Mouse (Mus musculus) heart, embryonic 15.5 days (tissue): ENCODE results near the gene Ror1. TPM values are rescaled to one million over a fixed set of nuclear protein-coding genes. Genes with fewer than 3 reads are reported as not detected.

Experiments used
- ATAC-seq: fragments of 200-750 bp; cut with Nextera tagmentation; replicated peaks from 2 replicates; pipeline ENCODE4 v1.8.0; 2017; ENCODE audit warnings: low read depth, moderate TSS enrichment; ENCODE audit not compliant: insufficient number of reproducible peaks, insufficient read depth, low FRiP score
- H3K27ac ChIP-seq: fragments of 300-500 bp; sonication (generic); 2 replicates; pipeline ENCODE4 v1.5.1; 2015; ENCODE audit warnings: mild to moderate bottlenecking, inconsistent platforms
- H3K27me3 ChIP-seq: fragments of 300-500 bp; sonication (generic); 2 replicates; pipeline ENCODE4 v1.6.1; 2015; ENCODE audit warnings: inconsistent platforms
- H3K36me3 ChIP-seq: fragments of 300-500 bp; sonication (generic); 2 replicates; pipeline ENCODE4 v1.6.1; 2015; ENCODE audit warnings: mild to moderate bottlenecking, inconsistent platforms
- H3K4me1 ChIP-seq: fragments of 300-500 bp; sonication (generic); replicated peaks from 2 replicates; pipeline ENCODE4 v1.6.1; 2015; ENCODE audit warnings: inconsistent platforms
- H3K4me2 ChIP-seq: fragments of 300-500 bp; sonication (generic); 2 replicates; pipeline ENCODE4 v1.6.1; 2015; ENCODE audit warnings: inconsistent platforms, mild to moderate bottlenecking, moderate library complexity
- H3K4me3 ChIP-seq: fragments of 300-500 bp; sonication (generic); 2 replicates; pipeline ENCODE4 v1.5.1; 2015; ENCODE audit warnings: mild to moderate bottlenecking, inconsistent platforms
- H3K9ac ChIP-seq: fragments of 300-500 bp; sonication (generic); 2 replicates; pipeline ENCODE4 v1.6.1; 2015; ENCODE audit warnings: mild to moderate bottlenecking, inconsistent platforms
- H3K9me3 ChIP-seq: fragments of 300-500 bp; sonication (generic); replicated peaks from 2 replicates; pipeline ENCODE4 v1.6.1; 2016; ENCODE audit warnings: inconsistent platforms
- WGBS: fragments of 180-500 bp; shearing (Covaris S2); methylation state at CpG from one replicate; pipeline ENCODE4 v1.1.7; 2015; ENCODE audit warnings: mixed read lengths; 5-methylcytosine and 5-hydroxymethylcytosine counted together
- polyA plus RNA-seq: library from polyadenylated mRNA; unstranded; fragments of >200 nt; fragmentation: Nextera tagmentation; extraction: Ambion mirVana; gene quantifications from 2 replicates; pipeline ENCODE4 v1.2.1, GENCODE M21; 2015

Ror1 gene
- polyA plus RNA-seq, 1 experiment from 2014 or later, result 12.9 TPM

DNA sequence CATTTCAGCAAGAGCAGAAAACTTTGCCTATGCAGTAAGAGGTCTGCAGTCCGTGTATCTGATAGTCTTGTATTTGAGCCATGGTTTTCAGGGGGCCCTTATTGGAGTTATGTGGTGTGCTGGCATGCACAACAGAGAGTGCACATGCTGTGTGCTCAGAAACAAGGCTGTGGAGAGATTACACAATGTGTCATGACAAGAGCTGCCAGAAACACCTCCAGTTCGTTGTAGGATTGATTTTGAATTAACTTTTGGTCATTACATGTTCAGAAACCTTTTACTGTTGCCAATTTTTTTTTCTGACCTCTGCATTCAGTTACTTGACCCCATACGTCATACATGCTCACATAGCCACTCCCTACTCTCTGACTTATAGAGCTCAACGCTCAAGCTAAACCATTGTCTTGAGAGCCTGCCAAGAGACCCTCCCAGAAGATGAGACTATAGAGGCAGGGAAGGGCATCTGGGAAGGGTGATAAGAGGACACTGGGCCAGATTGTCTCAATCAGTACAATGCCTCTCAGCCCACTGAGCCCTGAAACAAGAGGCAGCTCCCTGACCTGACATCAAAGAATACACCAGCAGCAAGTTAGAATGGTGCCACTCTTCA, 232.9 kb downstream of the Ror1 start:
- no peak overlapping the region for H3K9ac ChIP-seq
- no peaks in the 10 kb centered on the region for H3K27me3 ChIP-seq
- peaks cover 19% of the 10 kb centered on the region for H3K4me1 ChIP-seq
- H3K36me3 ChIP-seq, result no peaks in the 10 kb centered on the region
- no peak overlapping the region for H3K27ac ChIP-seq
- ATAC-seq, result no peak
- no peaks in the 10 kb centered on the region for H3K9me3 ChIP-seq
- no peak overlapping the region for H3K4me3 ChIP-seq
- no peak overlapping the region for H3K4me2 ChIP-seq
- 35% methylated on average over 4 of the region's 4 CpGs for WGBS

- WGBS, result 56% methylated on average over 2 of the region's 2 CpGs
- no peak for ATAC-seq
- peak overlapping the region; percentile 48; the same call in 1 of the 2 replicates for H3K27ac ChIP-seq
These were observed 239.6 kb downstream of the Ror1 start for GRCm38 (mm10) chr4:100335168-100335567.

DNA sequence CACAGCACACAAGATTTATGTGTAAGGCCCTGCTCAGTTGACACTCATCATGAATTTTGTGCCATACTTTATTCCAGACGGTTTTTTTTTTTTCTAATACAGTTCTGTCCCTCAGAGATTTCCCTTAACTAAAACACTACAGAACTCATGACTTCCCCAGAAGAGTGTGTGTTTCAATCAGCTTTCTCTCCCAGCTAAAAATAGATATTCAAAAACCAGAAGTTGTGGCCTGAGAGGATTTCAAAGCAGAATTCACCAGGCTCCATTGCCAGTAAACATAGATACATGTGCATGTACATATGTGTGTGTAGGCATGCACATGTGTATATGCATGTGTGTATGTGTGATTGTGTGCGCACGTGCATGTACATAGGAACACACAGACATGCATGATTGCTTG, 252.2 kb downstream of the Ror1 start:
- no peak overlapping the region for H3K4me3 ChIP-seq
- H3K36me3 ChIP-seq, result no peaks in the 10 kb centered on the region
- H3K4me1 ChIP-seq, result peaks cover 20% of the 10 kb centered on the region
- H3K27ac ChIP-seq, result no peak overlapping the region
- no peaks in the 10 kb centered on the region for H3K9me3 ChIP-seq
- no peak overlapping the region for H3K4me2 ChIP-seq
- no peak for ATAC-seq
- WGBS, result 69% methylated on average over 3 of the region's 3 CpGs
- no peaks in the 10 kb centered on the region for H3K27me3 ChIP-seq
- H3K9ac ChIP-seq, result no peak overlapping the region

More at GRCm38 (mm10) chr4:100335168-100335567, 239.6 kb downstream of the Ror1 start:
- Histone ChIP-seq H3K4me3 (no peak overlapping the region), H3K36me3 (no peaks in the 10 kb centered on the region), H3K9ac (no peak overlapping the region), H3K27me3 (no peaks in the 10 kb centered on the region), H3K4me1 (peaks cover 6% of the 10 kb centered on the region), H3K4me2 (no peak overlapping the region), H3K9me3 (no peaks in the 10 kb centered on the region)

- Histone ChIP-seq H3K9me3 (no peaks in the 10 kb centered on the region), H3K4me3 (no peak overlapping the region), H3K36me3 (no peaks in the 10 kb centered on the region), H3K27me3 (no peaks in the 10 kb centered on the region), H3K9ac (no peak overlapping the region), H3K27ac (0 out of 2 replicates have a peak overlapping the region, but pooled peaks have one; percentile 24), H3K4me2 (no peak overlapping the region), H3K4me1 (peaks cover 11% of the 10 kb centered on the region)
- ATAC-seq, result no peak
- WGBS, result 70% methylated on average over 7 of the region's 7 CpGs
These were observed 254.7 kb downstream of the Ror1 start for GRCm38 (mm10) chr4:100350106-100350795.

DNA sequence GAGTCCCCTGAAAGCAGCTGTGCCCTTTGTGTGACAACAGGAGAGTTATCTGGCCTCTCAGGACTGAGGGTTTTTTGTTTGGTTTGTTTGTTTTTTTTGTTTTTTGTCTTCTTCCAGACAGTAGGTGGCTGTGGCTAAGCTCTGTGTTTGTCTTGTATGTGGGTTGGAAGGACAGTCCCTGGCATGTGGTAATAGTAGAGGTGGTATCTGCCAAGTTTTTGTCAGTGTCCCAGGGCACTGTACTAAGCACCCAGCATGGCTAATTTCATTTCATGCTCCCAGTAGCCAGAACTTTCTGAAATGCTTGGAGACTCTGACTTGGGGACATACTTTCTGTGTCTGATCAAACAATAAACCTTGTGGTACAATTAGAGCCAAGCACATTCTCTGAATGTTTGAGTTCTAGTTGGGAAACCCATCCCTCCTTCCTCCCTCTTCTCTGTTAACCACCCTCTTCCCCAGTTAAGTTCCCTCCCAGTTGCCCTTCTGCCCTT, 256.3 kb downstream of the Ror1 start:
- Histone ChIP-seq H3K4me2 (no peak overlapping the region), H3K27me3 (no peaks in the 10 kb centered on the region), H3K36me3 (no peaks in the 10 kb centered on the region), H3K9ac (no peak overlapping the region), H3K9me3 (no peaks in the 10 kb centered on the region), H3K4me1 (peaks cover 13% of the 10 kb centered on the region), H3K27ac (no peak overlapping the region), H3K4me3 (no peak overlapping the region)
- ATAC-seq, result no peak

- Histone ChIP-seq H3K9me3 (no peaks in the 10 kb centered on the region), H3K4me2 (no peak overlapping the region), H3K27ac (no peak overlapping the region), H3K9ac (no peak overlapping the region), H3K4me1 (peaks cover 14% of the 10 kb centered on the region), H3K4me3 (no peak overlapping the region), H3K27me3 (no peaks in the 10 kb centered on the region), H3K36me3 (no peaks in the 10 kb centered on the region)
- WGBS, result 72% methylated on average over 5 of the region's 5 CpGs
- ATAC-seq, result no peak
These were observed 260.0 kb downstream of the Ror1 start for GRCm38 (mm10) chr4:100355566-100355965.

DNA sequence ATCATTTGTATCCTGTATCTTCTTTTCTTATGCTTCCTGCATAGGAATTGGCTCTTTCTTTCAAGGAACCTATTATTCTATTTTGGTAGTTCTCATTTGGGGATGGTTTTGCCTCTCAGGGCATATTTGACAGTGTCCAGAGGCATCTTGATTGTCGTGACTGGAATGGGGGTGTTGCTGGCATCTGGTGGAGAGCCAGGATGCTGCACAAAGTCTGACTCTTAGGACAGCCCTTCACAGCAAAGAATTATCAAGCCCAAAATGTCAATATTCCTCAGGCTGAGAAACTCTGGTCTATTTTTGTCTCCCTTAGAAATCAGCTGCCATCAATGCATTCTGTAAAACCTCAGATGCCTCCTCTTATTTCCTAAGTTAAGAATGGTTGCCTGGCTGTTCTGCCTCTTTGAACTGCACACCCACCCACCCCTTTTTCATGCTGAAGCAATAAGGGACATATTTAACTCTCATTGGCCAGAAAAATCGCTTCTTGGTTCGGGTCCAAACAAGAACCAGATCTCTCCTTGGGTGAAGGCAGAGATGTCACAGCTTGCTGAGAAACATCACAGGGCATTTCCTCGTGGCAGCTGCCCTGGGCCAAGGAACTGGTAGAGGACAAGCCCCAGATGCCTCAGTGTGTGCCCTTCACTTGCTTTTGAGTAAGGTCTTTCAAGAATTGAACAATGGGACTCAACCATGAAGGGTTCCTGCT, 262.4 kb downstream of the Ror1 start:
- 48% methylated on average over 4 of the region's 4 CpGs for WGBS
- peak overlapping the region; percentile 31; the same call in 1 of the 2 replicates for H3K27ac ChIP-seq

GRCm38 (mm10) chr4:100363666-100364065, 268.1 kb downstream of the Ror1 start:
- H3K9me3 ChIP-seq, result no peaks in the 10 kb centered on the region
- ATAC-seq, result no peak
- WGBS, result 82% methylated on average over 7 of the region's 7 CpGs
- H3K4me1 ChIP-seq, result peaks cover 13% of the 10 kb centered on the region
- no peak overlapping the region for H3K4me2 ChIP-seq
- no peak overlapping the region for H3K4me3 ChIP-seq
- H3K27ac ChIP-seq, result no peak overlapping the region
- no peaks in the 10 kb centered on the region for H3K27me3 ChIP-seq
- H3K9ac ChIP-seq, result no peak overlapping the region
- H3K36me3 ChIP-seq, result no peaks in the 10 kb centered on the region

More for the DNA sequence above, 262.4 kb downstream of the Ror1 start:
- Histone ChIP-seq H3K4me2 (no peak overlapping the region), H3K4me1 (peaks cover 22% of the 10 kb centered on the region), H3K9me3 (no peaks in the 10 kb centered on the region), H3K27me3 (no peaks in the 10 kb centered on the region), H3K4me3 (no peak overlapping the region), H3K9ac (no peak overlapping the region), H3K36me3 (no peaks in the 10 kb centered on the region)
- no peak for ATAC-seq

DNA sequence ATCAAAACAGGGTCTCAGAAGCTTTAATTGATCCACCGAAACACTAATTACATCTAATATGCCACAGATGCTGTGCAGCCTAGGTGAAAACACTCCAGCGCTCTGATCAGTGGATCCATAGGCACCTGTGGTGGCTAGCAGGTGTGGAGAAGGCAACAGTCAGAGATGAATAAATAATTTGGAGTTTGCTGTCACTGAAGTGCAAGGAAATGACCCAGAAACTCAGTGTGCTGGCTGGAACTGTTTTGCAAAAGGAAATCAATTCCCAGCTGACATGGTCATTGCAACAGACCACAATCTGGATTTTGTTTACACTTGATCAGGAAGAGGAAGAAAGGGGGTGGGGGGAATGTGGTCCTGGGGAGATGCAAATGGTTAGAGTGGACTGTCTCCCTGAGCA, 273.1 kb downstream of the Ror1 start:
- Histone ChIP-seq H3K27me3 (no peaks in the 10 kb centered on the region), H3K27ac (no peak overlapping the region), H3K9me3 (no peaks in the 10 kb centered on the region), H3K9ac (no peak overlapping the region), H3K4me1 (peaks cover 8% of the 10 kb centered on the region; the same call in 1 of the 2 replicates), H3K4me2 (no peak overlapping the region), H3K4me3 (no peak overlapping the region), H3K36me3 (no peaks in the 10 kb centered on the region)
- 81% methylated on average over 2 of the region's 2 CpGs for WGBS
- ATAC-seq, result no peak

DNA sequence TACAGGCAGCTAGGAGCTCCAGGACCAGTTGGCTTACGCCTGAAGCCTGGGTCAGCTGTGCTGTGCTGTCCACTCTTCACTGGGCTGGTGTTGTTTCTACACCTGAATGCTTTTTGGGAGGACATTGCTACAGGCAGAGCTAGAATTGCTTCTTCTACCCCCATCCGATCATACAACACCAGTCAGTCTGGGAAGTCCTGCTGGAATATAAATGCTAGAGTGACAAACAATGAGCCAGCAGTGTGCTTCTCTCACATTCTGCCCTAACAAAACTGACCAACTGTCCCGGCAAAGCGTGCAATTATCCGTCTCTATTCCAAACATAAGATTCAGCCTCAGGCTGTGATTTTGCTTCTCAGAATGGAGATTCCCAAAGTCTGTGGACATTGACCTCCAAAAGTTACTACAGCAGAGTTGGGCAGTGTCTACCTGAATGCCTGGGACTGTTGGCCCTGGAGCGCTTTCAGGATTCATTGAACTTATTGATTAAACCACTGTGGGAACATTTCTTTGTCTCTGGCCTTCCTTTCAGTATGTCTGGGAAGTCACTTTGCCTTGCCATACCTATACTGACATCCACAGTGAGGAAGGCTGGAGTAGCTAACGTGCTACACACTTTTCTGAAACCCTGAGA, 274.1 kb downstream of the Ror1 start:
- no peaks in the 10 kb centered on the region for H3K36me3 ChIP-seq
- H3K9me3 ChIP-seq, result no peaks in the 10 kb centered on the region
- no peak overlapping the region for H3K27ac ChIP-seq
- no peak overlapping the region for H3K4me3 ChIP-seq
- H3K4me2 ChIP-seq, result no peak overlapping the region
- H3K4me1 ChIP-seq, result peaks cover 11% of the 10 kb centered on the region
- H3K27me3 ChIP-seq, result no peaks in the 10 kb centered on the region
- WGBS, result 89% methylated on average over 7 of the region's 7 CpGs
- no peak for ATAC-seq
- no peak overlapping the region for H3K9ac ChIP-seq

- H3K4me3 ChIP-seq, result no peak overlapping the region
- H3K27ac ChIP-seq, result no peak overlapping the region
- no peaks in the 10 kb centered on the region for H3K27me3 ChIP-seq
- no peak overlapping the region for H3K4me2 ChIP-seq
- no peak overlapping the region for H3K9ac ChIP-seq
- H3K9me3 ChIP-seq, result no peaks in the 10 kb centered on the region
- H3K36me3 ChIP-seq, result no peaks in the 10 kb centered on the region
- peaks cover 27% of the 10 kb centered on the region for H3K4me1 ChIP-seq
- 55% methylated on average over 11 of the region's 11 CpGs for WGBS
- ATAC-seq, result no peak
These were observed 277.2 kb downstream of the Ror1 start for GRCm38 (mm10) chr4:100372806-100373205.
